Comparison of ENCODE assay signal across 8 mouse cellular contexts in the genomic region with DNA sequence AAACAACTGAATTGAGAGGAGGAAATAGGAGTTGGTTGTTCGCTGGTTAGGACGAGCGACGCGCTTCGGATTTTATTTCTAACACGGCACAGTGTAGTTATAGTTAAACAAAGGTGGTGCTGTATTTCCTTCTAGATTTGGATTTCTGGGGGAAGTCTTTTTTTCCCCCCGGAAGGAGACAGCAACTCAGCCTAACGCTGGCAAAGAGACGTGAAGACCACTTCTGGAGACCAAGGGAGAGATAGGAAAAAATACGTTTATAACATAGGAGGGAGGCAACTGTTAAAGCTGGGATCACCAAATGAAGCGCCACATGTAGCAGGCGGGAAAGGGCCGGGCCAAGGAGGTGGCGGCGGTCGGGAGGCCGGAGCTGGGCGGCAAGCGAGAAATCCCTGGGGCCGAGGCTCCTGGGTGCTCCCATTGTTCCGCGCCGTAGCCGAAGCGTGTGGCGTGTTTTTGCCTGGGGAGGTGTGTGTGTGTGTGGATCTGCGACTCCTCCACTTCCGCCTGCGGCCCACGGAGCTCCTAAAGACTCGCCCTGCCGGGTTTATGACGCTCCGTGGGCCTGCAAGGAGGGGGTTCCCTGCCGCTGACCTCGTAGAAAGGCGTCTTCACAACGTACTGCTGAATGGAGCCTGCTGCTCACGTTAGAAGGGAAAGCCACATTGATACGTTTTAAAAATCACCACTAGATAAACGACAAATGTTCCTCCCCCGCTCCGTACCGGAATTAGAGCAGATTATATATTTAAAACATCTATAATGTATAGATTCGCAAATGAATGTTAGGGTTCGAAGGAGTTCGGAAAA. TPM values are rescaled to one million over a fixed set of nuclear protein-coding genes. Genes with fewer than 3 reads are reported as not detected.
A peak's percentile ranks its signal among the peaks of the same experiment; 100 is the strongest.
DNase-seq lines count a peak whose midpoint lies in the region; ATAC-seq and TF ChIP-seq lines count a peak whose summit lies in the region.

No protein-coding gene starts in this region.

- in situ Hi-C loops in ES-E14 (cut with MboI; ENCODE audit: low sequenced_read_pairs in 2 of 2, unreplicated experiment in 2 of 2) = no loop called here

- H3K9ac ChIP-seq in ES-E14 (ENCODE audit: insufficient read depth, low read depth, low read length, poor library complexity, severe bottlenecking) = peak overlapping the region; percentile 93
- peak overlapping the region; percentile 95 for H3K9ac ChIP-seq in hindbrain, embryonic 13.5 days

- H3K4me2 ChIP-seq in hindbrain, embryonic 13.5 days = peak overlapping the region; percentile 90

- under 1% methylated on average over 48 of the region's 48 CpGs for WGBS in hindbrain, embryonic 13.5 days

- ATAC-seq in cerebellum, adult (ENCODE audit: insufficient number of reproducible peaks, low FRiP score, low TSS enrichment) = peak; percentile 40
- no peak for ATAC-seq in hindbrain, embryonic 13.5 days (ENCODE audit: low FRiP score)

- peak overlapping the region; percentile 96 for H3K27ac ChIP-seq in ES-E14 (ENCODE audit: insufficient read depth, low read depth, low read length, poor library complexity, severe bottlenecking)
- H3K27ac ChIP-seq in hindbrain, embryonic 13.5 days = peak overlapping the region; percentile 100

- peak overlapping the region; percentile 73 to 75 for H3K4me3 ChIP-seq in ES-E14 (ENCODE audit: insufficient read depth in 1 of 2, low read depth in 1 of 2, low read length in 2 of 2, poor library complexity in 1 of 2, severe bottlenecking in 1 of 2)
- peak overlapping the region; percentile 58 for H3K4me3 ChIP-seq in hindbrain, embryonic 13.5 days

- H3K9me3 ChIP-seq in ES-E14 (ENCODE audit: control insufficient read depth, insufficient read depth, low read depth, low read length) = no peaks in the 10 kb centered on the region
- H3K9me3 ChIP-seq in hindbrain, embryonic 13.5 days = no peaks in the 10 kb centered on the region

- peaks cover 0 to 9% of the 10 kb centered on the region in 2 experiments; a peak in 2 of 4 replicates for H3K4me1 ChIP-seq in ES-E14 (ENCODE audit: control insufficient read depth in 2 of 2, insufficient read depth in 2 of 2, low read length in 2 of 2, poor library complexity in 1 of 2)
- peaks cover 27% of the 10 kb centered on the region for H3K4me1 ChIP-seq in hindbrain, embryonic 13.5 days (replicated peaks)

- no peaks in the 10 kb centered on the region for H3K27me3 ChIP-seq in hindbrain, embryonic 13.5 days

- H3K36me3 ChIP-seq in ES-E14 (ENCODE audit: control insufficient read depth, insufficient read depth, low read length, poor library complexity, severe bottlenecking) = no peaks in the 10 kb centered on the region
- H3K36me3 ChIP-seq in hindbrain, embryonic 13.5 days = no peaks in the 10 kb centered on the region

- peak; percentile 36 for DNase-seq in ES-E14 (ENCODE audit: low read depth, low spot score)
- peak; percentile 50 to 62 for DNase-seq in frontal cortex, postnatal 36 days (ENCODE audit: low spot score in 2 of 2)
- DNase-seq in left cerebral cortex, adult 18-20 months (ENCODE audit: low spot score in 2 of 2) = peak; percentile 54 to 68
- peak; percentile 78 to 80 for DNase-seq in lung, postnatal 4 days
- peak; percentile 55 to 72 for DNase-seq in right cerebral cortex, adult 2 months (ENCODE audit: low spot score in 2 of 2)
- DNase-seq in urinary bladder, postnatal 14 days (ENCODE audit: low spot score) = peak; percentile 70

TF ChIP-seq in ES-E14, 5 proteins besides CTCF, POLR2A, EP300 and RAD21:
- 0 out of 2 replicates have a peak, but pooled peaks have one; percentile 27 for TF ChIP-seq HCFC1 (IDR thresholded peaks at IDR 0.05; ENCODE audit: borderline replicate concordance, insufficient read depth, low read length)
- no peak for TF ChIP-seq MAFK (IDR thresholded peaks at IDR 0.05; ENCODE audit: insufficient read depth, low read depth, low read length)

RNA-seq across cellular contexts. Expression of a gene that starts 2.5 kb away (rescaled TPM):
- total RNA-seq in ES-E14 (2012; rRNA removed) = 39.7 and 40.7 TPM in 2 replicates
- polyA plus RNA-seq in hindbrain, embryonic 13.5 days (2015; fragmentation: Nextera tagmentation; extraction: Ambion mirVana) = 60.3 and 61.4 TPM in 2 replicates
- total RNA-seq in left cerebral cortex, adult 18-20 months (2021) = 10 to 100 TPM; 51.5 to 55.7 TPM

RNA-seq across cellular contexts. Expression of a gene that starts 8.7 kb away (rescaled TPM):
- 0.63 and 2.6 TPM in 2 replicates for total RNA-seq in ES-E14 (2012; rRNA removed)
- polyA plus RNA-seq in hindbrain, embryonic 13.5 days (2015; fragmentation: Nextera tagmentation; extraction: Ambion mirVana) = 11.5 and 12.7 TPM in 2 replicates
- 1 to 10 TPM; 7.4 to 8.7 TPM for total RNA-seq in left cerebral cortex, adult 18-20 months (2021)

RNA-seq across cellular contexts. Expression of a gene that starts 20.0 kb away (rescaled TPM):
- 1.9 and 6.2 TPM in 2 replicates for total RNA-seq in ES-E14 (2012; rRNA removed)
- 13.1 and 14.0 TPM in 2 replicates for polyA plus RNA-seq in hindbrain, embryonic 13.5 days (2015; fragmentation: Nextera tagmentation; extraction: Ambion mirVana)
- total RNA-seq in left cerebral cortex, adult 18-20 months (2021) = 1 to 10 TPM; 2.9 to 5.6 TPM
